Mouse (Mus musculus): ENCODE measurements around the gene Hcfc1. TPM values are rescaled to one million over a fixed set of nuclear protein-coding genes. Genes with fewer than 3 reads are reported as not detected.

The Hcfc1 gene
- total RNA-seq (2021), result 10 to 100 TPM; 51.0 to 74.9 TPM
- long read RNA-seq, experiment 1, partial matches to known transcripts, result 2 of 8 reads
- long read RNA-seq, experiment 1, other reads (novel, unspliced or antisense), result 6 of 8 reads
- long read RNA-seq, experiment 2, partial matches to known transcripts, result 3 of 7 reads
- long read RNA-seq, experiment 2, other reads (novel, unspliced or antisense), result 4 of 7 reads

GRCm38 (mm10) chrX:73966248-73967176, at the start of gene Hcfc1:
Hcfc1 (minus strand) TSS chrX:73966357.
- peak; percentile 92 for DNase-seq

GRCm38 (mm10) chrX:74014597-74014996, 48.4 kb upstream of the Hcfc1 start:
- no peak for DNase-seq

GRCm38 (mm10) chrX:74008063-74008462, 41.9 kb upstream of the Hcfc1 start:
- no peak for DNase-seq

GRCm38 (mm10) chrX:74006401-74006800, 40.2 kb upstream of the Hcfc1 start:
- no peak for DNase-seq

GRCm38 (mm10) chrX:74003644-74004043, 37.5 kb upstream of the Hcfc1 start:
- DNase-seq, result no peak

- no peak for DNase-seq
Measured at GRCm38 (mm10) chrX:74001024-74001423, 34.9 kb upstream of the Hcfc1 start.

- DNase-seq, result peak; percentile 47
Measured at GRCm38 (mm10) chrX:73998911-73999869, 33.0 kb upstream of the Hcfc1 start.

GRCm38 (mm10) chrX:73977783-73978182, 11.6 kb upstream of the Hcfc1 start:
- no peak for DNase-seq

GRCm38 (mm10) chrX:73976283-73976682, 10.1 kb upstream of the Hcfc1 start:
- no peak for DNase-seq

- DNase-seq, result no peak
Measured at GRCm38 (mm10) chrX:73972774-73973173, 6.6 kb upstream of the Hcfc1 start.

- no peak for DNase-seq
Measured at GRCm38 (mm10) chrX:73970781-73971180, 4.6 kb upstream of the Hcfc1 start.

GRCm38 (mm10) chrX:73969729-73970128, 3.6 kb upstream of the Hcfc1 start:
- no peak for DNase-seq

- no peak for DNase-seq
Measured at GRCm38 (mm10) chrX:73969167-73969566, 3.0 kb upstream of the Hcfc1 start.

GRCm38 (mm10) chrX:73967177-73968075, 1.3 kb upstream of the Hcfc1 start:
- peak; percentile 87 for DNase-seq

- DNase-seq, result peak; percentile 62
Measured at GRCm38 (mm10) chrX:73965307-73965706, 850 bp downstream of the Hcfc1 start.

- peak; percentile 26 for DNase-seq
Measured at GRCm38 (mm10) chrX:73964363-73964762, 1.8 kb downstream of the Hcfc1 start.

GRCm38 (mm10) chrX:73954988-73955387, 11.2 kb downstream of the Hcfc1 start:
- DNase-seq, result no peak

- no peak for DNase-seq
Measured at GRCm38 (mm10) chrX:73952603-73953002, 13.6 kb downstream of the Hcfc1 start.

GRCm38 (mm10) chrX:73949341-73949740, 16.8 kb downstream of the Hcfc1 start:
- no peak for DNase-seq

- peak; percentile 60 for DNase-seq
Measured at GRCm38 (mm10) chrX:73948647-73949046, 17.5 kb downstream of the Hcfc1 start.

GRCm38 (mm10) chrX:73946896-73947295, 19.3 kb downstream of the Hcfc1 start:
- DNase-seq, result no peak

Data from adrenal gland, postnatal 10 days (tissue).